Mouse (Mus musculus) 3T3-L1 (cell line): ENCODE results near the gene Scoc.
"Not testable (repeated sequence)": the region's sequence is repeated elsewhere in the genome, so short reads cannot be mapped to it uniquely, and the experiment has no call there.

Experiments
- DNase-seq: peaks from one replicate; pipeline ENCODE4 v3.0.0-alpha.2; 2015; ENCODE audit warnings: low read depth, low spot score

Scoc gene

GRCm38 (mm10) chr8:83458222-83458621 is at the start of gene Scoc:
Scoc (minus strand) TSS chr8:83458391.
- no peak for DNase-seq

GRCm38 (mm10) chr8:83459606-83460005 is 1.4 kb upstream of the Scoc start:
- DNase-seq, result no peak

- no peak for DNase-seq
Observed at GRCm38 (mm10) chr8:83457121-83457520, 1.1 kb downstream of the Scoc start.

GRCm38 (mm10) chr8:83451056-83451455 is 7.1 kb downstream of the Scoc start:
- DNase-seq, result peak; percentile 73

- peak; percentile 80 for DNase-seq
Observed at GRCm38 (mm10) chr8:83449960-83450359, 8.2 kb downstream of the Scoc start.

- DNase-seq, result no peak
Observed at GRCm38 (mm10) chr8:83443052-83443400, 15.2 kb downstream of the Scoc start.

GRCm38 (mm10) chr8:83442243-83443051 is 15.7 kb downstream of the Scoc start:
- DNase-seq, result peak; percentile 99

GRCm38 (mm10) chr8:83441656-83442242 is 16.4 kb downstream of the Scoc start:
- DNase-seq, result peak; percentile 44

GRCm38 (mm10) chr8:83437077-83437476 is 21.1 kb downstream of the Scoc start:
- DNase-seq, result no peak

GRCm38 (mm10) chr8:83429071-83429524 is 29.1 kb downstream of the Scoc start:
- no peak for DNase-seq

GRCm38 (mm10) chr8:83428621-83429020 is 29.6 kb downstream of the Scoc start:
- DNase-seq, result not testable (repeated sequence)

- no peak for DNase-seq
Observed at GRCm38 (mm10) chr8:83426949-83427348, 31.2 kb downstream of the Scoc start.

- peak; percentile 19 for DNase-seq
Observed at GRCm38 (mm10) chr8:83426104-83426759, 32.0 kb downstream of the Scoc start.

- no peak for DNase-seq
Observed at GRCm38 (mm10) chr8:83425202-83425601, 33.0 kb downstream of the Scoc start.

- DNase-seq, result no peak
Observed at GRCm38 (mm10) chr8:83423032-83423825, 35.0 kb downstream of the Scoc start.

- no peak for DNase-seq
Observed at GRCm38 (mm10) chr8:83421354-83421753, 36.8 kb downstream of the Scoc start.

GRCm38 (mm10) chr8:83418805-83419516 is 39.2 kb downstream of the Scoc start:
- no peak for DNase-seq

GRCm38 (mm10) chr8:83417970-83418369 is 40.2 kb downstream of the Scoc start:
- no peak for DNase-seq

GRCm38 (mm10) chr8:83416878-83417277 is 41.3 kb downstream of the Scoc start:
- DNase-seq, result no peak

- DNase-seq, result no peak
Observed at GRCm38 (mm10) chr8:83408496-83408895, 49.7 kb downstream of the Scoc start.

- DNase-seq, result peak; percentile 75
Observed at GRCm38 (mm10) chr8:83406836-83407235, 51.4 kb downstream of the Scoc start.
